Mouse (Mus musculus): ENCODE measurements around the gene Snrnp70. TPM values are rescaled to one million over a fixed set of nuclear protein-coding genes. Genes with fewer than 3 reads are reported as not detected.

Gene Snrnp70
- polyA plus RNA-seq, 1 experiment from 2014 or later, result 85.3 TPM

DNA sequence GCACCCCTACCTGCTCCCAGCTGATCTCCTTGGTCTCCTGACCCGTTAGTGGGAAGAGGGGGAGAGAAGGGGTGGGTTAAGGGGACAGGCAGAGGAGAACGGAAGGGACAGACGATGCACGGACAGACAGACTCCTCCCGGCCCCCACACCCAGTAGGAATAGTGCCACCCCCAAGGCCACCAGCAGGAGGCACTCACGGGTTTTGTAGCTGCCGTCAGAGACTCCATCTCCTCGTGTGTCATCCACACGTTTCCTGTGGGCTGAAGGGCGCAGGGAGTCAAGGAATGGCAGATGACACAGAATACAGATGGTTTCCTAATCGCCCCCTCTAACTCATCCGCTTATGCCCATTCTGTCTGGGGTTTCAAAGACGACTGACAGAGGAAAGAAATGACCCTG is 52.0 kb downstream of the Snrnp70 start:
- 31% methylated on average over 13 of the region's 13 CpGs for WGBS
- H3K4me2 ChIP-seq (replicated peaks; ENCODE audit: low read depth, low read length), result no peak overlapping the region
- DNase-seq (ENCODE audit: low spot score) (no peak), ATAC-seq (no peak)
- no peak overlapping the region for H3K9ac ChIP-seq (replicated peaks; ENCODE audit: low read depth)
- H3K27ac ChIP-seq (ENCODE audit: low read length), result no peak overlapping the region
- no peaks in the 10 kb centered on the region for H3K36me3 ChIP-seq (ENCODE audit: insufficient read depth, low read length)
- H3K4me1 ChIP-seq (ENCODE audit: insufficient read depth, low read depth, low read length), result peaks cover 14% of the 10 kb centered on the region; the same call in 1 of the 2 replicates
- peak; percentile 58 for TF ChIP-seq CTCF (IDR thresholded peaks at IDR 0.05)
- no peak for TF ChIP-seq EP300 (IDR thresholded peaks at IDR 0.05)
- no peak overlapping the region for H3K4me3 ChIP-seq (ENCODE audit: low read depth, low read length)
- no peaks in the 10 kb centered on the region for H3K9me3 ChIP-seq (ENCODE audit: low read length)
- no peaks in the 10 kb centered on the region for H3K27me3 ChIP-seq (replicated peaks; ENCODE audit: insufficient read depth, low read length)

DNA sequence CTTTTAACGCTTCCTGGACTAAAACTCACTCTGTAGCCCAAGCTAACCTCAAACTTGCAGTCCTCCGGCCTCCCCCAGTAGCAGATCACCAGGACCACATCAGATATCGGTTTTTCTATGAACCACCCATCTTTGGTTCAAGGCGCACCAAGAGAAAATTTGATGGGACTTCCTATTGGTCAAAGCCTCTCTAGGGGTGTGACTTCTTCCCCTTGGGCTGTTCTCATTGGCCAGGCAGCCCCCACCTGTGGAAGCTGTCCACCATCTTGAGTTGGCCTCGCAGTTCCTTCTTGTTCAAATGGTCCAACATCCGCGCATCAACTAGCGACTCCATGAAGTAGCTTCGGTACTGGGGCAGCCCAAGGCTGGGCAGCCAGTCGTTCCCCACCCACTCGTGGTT is 53.5 kb downstream of the Snrnp70 start:
- Histone ChIP-seq H3K9ac (replicated peaks; ENCODE audit: low read depth) (no peak overlapping the region), H3K27ac (ENCODE audit: low read length) (no peak overlapping the region), H3K27me3 (replicated peaks; ENCODE audit: insufficient read depth, low read length) (no peaks in the 10 kb centered on the region), H3K4me2 (replicated peaks; ENCODE audit: low read depth, low read length) (no peak overlapping the region), H3K9me3 (ENCODE audit: low read length) (no peaks in the 10 kb centered on the region), H3K4me3 (ENCODE audit: low read depth, low read length) (no peak overlapping the region), H3K4me1 (ENCODE audit: insufficient read depth, low read depth, low read length) (peaks cover 14% of the 10 kb centered on the region; the same call in 1 of the 2 replicates), H3K36me3 (ENCODE audit: insufficient read depth, low read length) (no peaks in the 10 kb centered on the region)
- ATAC-seq (no peak), DNase-seq (ENCODE audit: low spot score) (no peak)
- TF ChIP-seq EP300 (IDR thresholded peaks at IDR 0.05) (no peak), CTCF (IDR thresholded peaks at IDR 0.05) (no peak)
- 84% methylated on average over 11 of the region's 11 CpGs for WGBS

DNA sequence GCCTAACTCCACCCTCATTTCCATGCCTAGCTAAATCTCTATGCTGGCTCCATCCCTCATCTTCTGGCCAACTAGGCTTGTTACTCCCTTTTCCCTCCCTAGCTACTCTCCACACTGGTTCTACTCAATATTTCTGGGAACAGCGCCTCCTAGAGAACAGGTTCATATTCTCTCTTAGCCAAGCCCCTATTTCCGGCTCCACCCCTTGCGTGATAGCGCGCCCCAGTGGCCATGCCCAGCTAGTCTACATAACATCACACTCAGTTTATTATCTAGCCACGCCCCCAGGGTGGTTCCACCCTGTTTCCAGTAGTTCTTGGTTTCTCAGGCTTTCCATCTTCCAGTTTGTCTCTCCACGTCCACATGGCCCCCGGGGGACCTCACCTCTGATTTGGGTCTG is 54.2 kb downstream of the Snrnp70 start:
- Histone ChIP-seq H3K9me3 (ENCODE audit: low read length) (no peaks in the 10 kb centered on the region), H3K27ac (ENCODE audit: low read length) (no peak overlapping the region), H3K4me3 (ENCODE audit: low read depth, low read length) (no peak overlapping the region), H3K9ac (replicated peaks; ENCODE audit: low read depth) (no peak overlapping the region), H3K27me3 (replicated peaks; ENCODE audit: insufficient read depth, low read length) (no peaks in the 10 kb centered on the region), H3K4me1 (ENCODE audit: insufficient read depth, low read depth, low read length) (peaks cover 14% of the 10 kb centered on the region; the same call in 1 of the 2 replicates), H3K36me3 (ENCODE audit: insufficient read depth, low read length) (no peaks in the 10 kb centered on the region), H3K4me2 (replicated peaks; ENCODE audit: low read depth, low read length) (peak overlapping the region; percentile 87)
- 7% methylated on average over 8 of the region's 8 CpGs for WGBS
- TF ChIP-seq CTCF (IDR thresholded peaks at IDR 0.05), result peak; percentile 96
- 0 out of 2 replicates have a peak, but pooled peaks have one; percentile 17 for TF ChIP-seq EP300 (IDR thresholded peaks at IDR 0.05)
- ATAC-seq (peak; percentile 78), DNase-seq (ENCODE audit: low spot score) (peak; percentile 97)

DNA sequence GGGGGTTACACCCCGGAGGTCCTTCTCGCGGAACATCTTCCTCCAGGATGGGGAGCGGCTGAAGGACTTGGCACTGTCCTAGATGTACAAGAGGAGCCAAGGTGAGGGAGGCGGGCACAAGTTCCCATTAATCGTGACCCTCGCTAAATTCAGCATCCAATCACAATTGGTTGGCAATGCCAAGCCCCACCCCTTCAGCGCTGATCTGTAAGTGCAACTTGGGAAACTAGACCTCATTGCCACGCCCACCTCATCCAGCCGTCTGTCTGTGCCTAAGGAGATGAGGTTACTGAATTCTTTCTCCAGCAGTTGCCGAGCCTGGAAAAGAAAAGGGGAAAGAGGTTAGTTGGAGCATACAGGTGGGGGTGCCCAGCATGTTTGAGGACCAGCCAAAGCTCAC is 54.9 kb downstream of the Snrnp70 start:
- no peaks in the 10 kb centered on the region for H3K27me3 ChIP-seq (replicated peaks; ENCODE audit: insufficient read depth, low read length)
- ATAC-seq (no peak), DNase-seq (ENCODE audit: low spot score) (peak; percentile 72)
- no peak overlapping the region for H3K27ac ChIP-seq (ENCODE audit: low read length)
- peak overlapping the region; percentile 87 for H3K4me2 ChIP-seq (replicated peaks; ENCODE audit: low read depth, low read length)
- 0 out of 2 replicates have a peak overlapping the region, but pooled peaks have one; percentile 3 for H3K9ac ChIP-seq (replicated peaks; ENCODE audit: low read depth)
- TF ChIP-seq EP300 (IDR thresholded peaks at IDR 0.05) (no peak), CTCF (IDR thresholded peaks at IDR 0.05) (no peak)
- 0 out of 2 replicates have a peak overlapping the region, but pooled peaks have one; percentile 48 for H3K4me3 ChIP-seq (ENCODE audit: low read depth, low read length)
- whole genome bisulfite sequencing, result 1% methylated on average over 11 of the region's 11 CpGs
- peaks cover 14% of the 10 kb centered on the region; the same call in 1 of the 2 replicates for H3K4me1 ChIP-seq (ENCODE audit: insufficient read depth, low read depth, low read length)
- no peaks in the 10 kb centered on the region for H3K36me3 ChIP-seq (ENCODE audit: insufficient read depth, low read length)
- H3K9me3 ChIP-seq (ENCODE audit: low read length), result no peaks in the 10 kb centered on the region

DNA sequence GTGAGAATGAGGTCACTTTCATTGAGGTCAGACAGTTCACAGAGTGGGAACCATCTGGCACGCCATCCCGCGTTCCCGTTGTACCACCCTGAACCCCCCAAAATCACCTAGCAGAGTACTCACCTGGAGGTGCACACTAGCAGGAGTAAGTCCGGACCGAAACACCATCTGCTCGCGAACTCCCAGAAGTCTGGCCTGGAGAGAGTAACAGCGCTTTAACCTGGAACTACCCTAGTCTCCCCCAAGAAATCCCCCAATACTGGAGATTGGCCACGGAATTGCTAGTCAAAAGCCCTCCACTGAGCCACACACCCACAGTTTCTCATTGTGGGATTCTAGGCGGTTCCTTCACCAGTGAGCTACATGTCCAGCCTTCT is 55.5 kb downstream of the Snrnp70 start:
- Histone ChIP-seq H3K27ac (ENCODE audit: low read length) (no peak overlapping the region), H3K4me1 (ENCODE audit: insufficient read depth, low read depth, low read length) (peaks cover 14% of the 10 kb centered on the region; the same call in 1 of the 2 replicates), H3K4me3 (ENCODE audit: low read depth, low read length) (peak overlapping the region; percentile 48), H3K4me2 (replicated peaks; ENCODE audit: low read depth, low read length) (peak overlapping the region; percentile 87), H3K36me3 (ENCODE audit: insufficient read depth, low read length) (no peaks in the 10 kb centered on the region), H3K27me3 (replicated peaks; ENCODE audit: insufficient read depth, low read length) (no peaks in the 10 kb centered on the region), H3K9me3 (ENCODE audit: low read length) (no peaks in the 10 kb centered on the region), H3K9ac (replicated peaks; ENCODE audit: low read depth) (peak overlapping the region; percentile 36; the same call in 1 of the 2 replicates)
- DNase-seq (ENCODE audit: low spot score) (no peak), ATAC-seq (no peak)
- WGBS, result 1% methylated on average over 11 of the region's 11 CpGs
- no peak for TF ChIP-seq CTCF (IDR thresholded peaks at IDR 0.05)
- TF ChIP-seq EP300 (IDR thresholded peaks at IDR 0.05), result no peak

DNA sequence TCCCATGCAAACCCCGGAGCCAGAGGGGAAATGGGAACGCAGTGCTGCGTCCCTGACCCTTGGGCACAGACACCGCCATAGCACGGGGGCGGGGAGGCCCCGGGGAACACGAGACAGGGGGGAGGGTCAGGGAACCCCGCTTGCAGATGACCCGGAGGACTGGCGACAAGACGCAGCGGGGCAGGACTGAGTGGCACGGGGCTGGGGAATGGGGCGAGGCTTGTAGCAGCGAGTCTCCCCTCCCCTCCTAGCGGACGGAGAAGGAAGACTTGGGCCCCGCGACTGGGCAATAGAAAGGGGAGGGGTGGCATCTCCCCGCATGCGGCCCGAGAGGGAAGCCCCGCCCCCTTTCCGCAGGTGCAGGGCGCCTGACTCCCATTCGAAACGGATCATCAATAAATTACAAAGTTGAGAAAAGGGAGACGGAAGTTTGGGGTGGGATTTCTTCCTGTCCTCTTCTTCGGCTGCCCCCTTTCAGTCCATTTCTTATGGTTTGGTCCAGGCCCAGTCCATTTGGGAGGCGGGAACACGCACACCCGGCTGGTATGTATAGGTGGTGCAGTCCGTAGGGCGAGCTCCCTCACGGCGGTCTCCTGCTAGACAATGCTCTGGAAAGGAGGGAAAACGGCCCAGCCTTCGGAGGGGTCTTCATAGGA is 56.0 kb downstream of the Snrnp70 start:
- Histone ChIP-seq H3K4me3 (ENCODE audit: low read depth, low read length) (peak overlapping the region; percentile 48), H3K27ac (ENCODE audit: low read length) (peak overlapping the region; percentile 32; the same call in 1 of the 2 replicates), H3K4me2 (replicated peaks; ENCODE audit: low read depth, low read length) (peak overlapping the region; percentile 87), H3K4me1 (ENCODE audit: insufficient read depth, low read depth, low read length) (peaks cover 14% of the 10 kb centered on the region; the same call in 1 of the 2 replicates), H3K27me3 (replicated peaks; ENCODE audit: insufficient read depth, low read length) (no peaks in the 10 kb centered on the region), H3K9me3 (ENCODE audit: low read length) (no peaks in the 10 kb centered on the region), H3K9ac (replicated peaks; ENCODE audit: low read depth) (peak overlapping the region; percentile 36), H3K36me3 (ENCODE audit: insufficient read depth, low read length) (no peaks in the 10 kb centered on the region)
- under 1% methylated on average over 35 of the region's 39 CpGs for WGBS
- ATAC-seq, result peak; percentile 81
- TF ChIP-seq EP300 (IDR thresholded peaks at IDR 0.05), result no peak; the same call in 1 of the 2 replicates
- TF ChIP-seq CTCF (IDR thresholded peaks at IDR 0.05), result peak; percentile 68
- DNase-seq (ENCODE audit: low spot score), result peak; percentile 92

All from lung, postnatal 0 days (tissue).